Mouse (Mus musculus) ES-Bruce4 (cell line): ENCODE results near the gene Fam234a.

ENCODE experiments used
- CTCF ChIP-seq: IDR thresholded peaks from one replicate; pipeline ENCODE4 v1.8.1; 2011; ENCODE audit warnings: low read depth, low read length
- EP300 ChIP-seq: IDR thresholded peaks from 2 replicates; pipeline ENCODE4 v1.6.1; 2011; ENCODE audit warnings: low read depth, low read length; ENCODE audit not compliant: insufficient read depth

DNA sequence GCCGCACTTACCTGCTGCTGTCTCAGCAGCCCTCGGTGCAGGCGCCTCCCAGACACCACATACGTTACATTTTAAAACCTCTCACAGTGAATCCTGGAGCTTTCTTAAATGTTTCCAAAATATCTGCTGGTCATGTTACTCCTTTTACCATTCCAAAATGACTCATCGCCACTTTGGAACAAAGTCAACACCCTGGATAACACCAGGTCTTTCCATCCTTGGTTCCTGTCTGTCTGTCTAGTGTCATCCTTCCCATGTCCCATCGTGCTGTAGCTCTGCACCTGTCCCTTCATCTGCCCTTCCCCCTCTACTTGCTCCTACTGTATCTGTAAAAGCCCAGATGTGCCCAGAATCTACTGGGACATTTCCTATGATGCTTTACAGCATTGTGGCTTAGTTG is 3.1 kb downstream of the Fam234a start:
- TF ChIP-seq CTCF: no peak
- no peak for TF ChIP-seq EP300
